Mouse (Mus musculus) WW6 (cell line): ENCODE data around the gene Cdk2ap2.
"Not testable (repeated sequence)": the region's sequence is repeated elsewhere in the genome, so short reads cannot be mapped to it uniquely, and the experiment has no call there.

Experiments
- DNase-seq: peaks from one replicate; pipeline ENCODE4 v3.0.0-alpha.2; 2013; ENCODE audit warnings: low read depth, low spot score

Cdk2ap2 gene

DNA sequence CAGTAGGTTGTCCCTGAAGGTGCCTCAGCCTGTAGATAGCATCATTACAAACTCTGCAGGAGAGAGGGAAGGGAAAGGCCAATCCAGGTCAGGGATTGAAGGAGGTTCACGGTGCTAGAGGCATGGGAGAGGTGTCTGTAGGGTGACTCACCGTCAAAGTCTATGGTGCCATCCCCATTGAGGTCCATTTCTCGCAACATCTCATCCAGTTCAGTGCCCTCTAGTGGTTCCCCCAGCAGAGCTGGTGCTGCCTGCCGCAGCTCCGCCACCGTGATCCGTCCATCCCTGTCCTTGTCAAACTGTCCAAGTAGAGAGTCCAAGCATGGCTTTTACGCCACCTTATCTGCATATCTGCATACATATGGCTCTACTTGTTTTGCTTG is 39.0 kb downstream of the Cdk2ap2 start:
- not testable (repeated sequence) for DNase-seq

GRCm38 (mm10) chr19:4136463-4136862 is 39.5 kb downstream of the Cdk2ap2 start:
- DNase-seq, result no peak

DNA sequence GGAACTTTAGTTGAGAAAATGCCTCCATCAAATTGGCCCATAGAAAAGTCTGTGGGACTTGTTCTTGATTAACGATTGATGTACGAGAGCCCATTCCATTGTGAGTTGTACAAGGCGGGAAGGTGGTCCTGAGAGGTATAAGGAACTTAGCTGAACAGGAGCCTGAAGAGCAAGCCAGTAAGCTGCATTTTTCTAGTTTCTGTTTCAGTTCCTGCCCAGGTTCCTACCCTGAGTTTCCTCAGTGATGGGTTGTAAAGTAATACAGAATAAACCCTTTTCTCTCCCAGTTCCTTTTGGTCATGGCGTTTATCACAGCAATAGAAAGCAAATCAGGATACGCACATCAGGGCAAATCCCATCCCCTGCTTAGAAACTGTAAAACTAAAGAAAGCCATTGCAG is 40.9 kb downstream of the Cdk2ap2 start:
- DNase-seq, result no peak

- DNase-seq, result no peak
These were observed 42.5 kb downstream of the Cdk2ap2 start, which contains the start of gene Gpr152 for GRCm38 (mm10) chr19:4139446-4139845. Gene Gpr152, plus strand, starts transcription at chr19:4139787.

DNA sequence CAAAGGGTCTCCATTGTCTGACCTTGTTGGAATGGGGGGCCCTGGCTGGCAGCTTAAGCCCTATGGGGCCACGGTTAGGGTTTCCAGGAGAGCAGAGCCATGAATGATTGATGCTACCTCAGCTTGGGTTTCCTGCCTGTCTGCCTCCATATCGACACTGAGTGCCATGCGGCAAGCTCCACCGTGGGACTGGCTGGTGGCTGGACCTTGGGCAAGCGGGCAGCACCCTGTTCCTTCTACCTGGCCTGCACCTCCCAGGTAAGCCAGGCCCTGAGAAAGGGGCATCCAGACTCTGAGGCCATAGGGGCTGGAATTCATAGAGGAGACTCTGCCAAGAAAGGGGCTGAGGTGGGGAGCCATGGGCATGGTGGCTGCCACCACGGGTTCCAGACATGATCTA is 43.2 kb downstream of the Cdk2ap2 start:
- no peak for DNase-seq

- DNase-seq, result no peak
These were observed 45.6 kb downstream of the Cdk2ap2 start for GRCm38 (mm10) chr19:4142416-4143173.

DNA sequence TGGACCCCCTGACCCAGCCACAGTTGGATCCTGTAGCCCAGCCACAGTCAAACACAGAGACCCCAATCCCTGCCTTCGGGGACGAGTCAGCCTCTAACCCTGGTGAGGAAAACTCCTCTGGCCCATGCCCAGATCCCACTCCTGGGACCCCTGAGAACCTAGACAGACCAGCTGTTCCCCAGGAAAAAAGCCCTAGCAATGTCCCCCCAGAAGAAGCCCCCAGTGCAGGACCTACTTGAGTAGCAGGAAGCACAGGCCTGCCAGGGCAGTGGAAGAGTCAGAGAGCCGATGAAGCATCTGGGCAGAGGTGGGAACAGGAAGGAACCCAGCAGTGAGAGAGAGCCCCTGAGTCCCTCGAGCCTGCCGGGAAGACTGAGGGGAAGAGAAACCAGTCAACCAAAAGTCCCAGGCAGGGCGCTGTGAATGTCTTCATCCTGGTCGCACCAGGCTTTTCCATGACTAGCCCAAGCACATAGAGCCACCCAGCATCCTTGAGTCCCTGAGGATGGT is 46.8 kb downstream of the Cdk2ap2 start, which contains the start of gene Cabp4:
Gene Cabp4, minus strand, starts transcription at position 275 of the 510 bp plus-strand sequence.
- no peak for DNase-seq

DNA sequence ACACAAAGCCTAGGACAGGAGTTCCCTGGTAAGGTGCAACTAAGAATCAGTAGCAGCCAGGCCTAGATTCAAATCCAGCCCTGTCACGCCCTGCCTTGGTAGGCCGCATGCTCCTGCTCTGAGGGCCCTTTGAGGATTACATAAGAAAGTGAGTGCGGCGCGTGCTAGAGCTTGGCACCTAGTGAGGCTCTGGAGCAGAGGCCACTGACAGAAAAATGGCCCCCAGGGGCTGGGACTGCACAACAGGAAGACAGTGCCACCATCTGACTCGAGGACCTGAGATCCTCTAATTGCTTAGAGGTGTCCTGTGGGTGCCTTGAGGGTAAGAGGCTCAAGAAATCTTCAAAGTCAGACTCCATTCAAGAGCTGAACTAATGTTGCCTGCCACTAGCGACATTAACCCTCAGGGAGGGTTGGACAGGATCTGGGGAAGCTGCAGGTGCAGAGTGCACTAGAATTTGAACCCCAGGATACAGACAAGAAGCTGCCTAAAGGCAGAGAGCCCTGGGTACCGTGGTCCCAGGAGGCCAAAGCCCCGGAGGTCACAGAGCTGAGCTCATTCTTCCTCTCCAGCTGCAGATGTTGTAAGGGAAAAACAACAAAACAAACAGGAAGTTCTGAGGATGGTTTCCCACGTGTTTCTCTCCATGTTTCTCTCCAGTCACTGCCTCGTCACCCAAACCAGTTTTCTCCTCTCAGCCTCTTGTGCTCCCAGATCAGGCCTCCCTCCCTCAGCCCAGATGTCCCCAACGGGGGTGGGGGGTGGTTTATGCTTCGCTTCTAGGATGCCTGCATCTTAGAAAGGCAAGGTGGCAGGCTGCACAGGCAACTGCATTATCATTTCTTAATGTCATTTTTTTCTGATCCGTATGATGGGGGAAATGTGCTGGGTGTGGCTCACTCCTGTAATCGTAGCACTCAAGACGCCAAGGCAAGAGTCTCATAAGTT is 47.8 kb downstream of the Cdk2ap2 start:
- DNase-seq, result no peak

DNA sequence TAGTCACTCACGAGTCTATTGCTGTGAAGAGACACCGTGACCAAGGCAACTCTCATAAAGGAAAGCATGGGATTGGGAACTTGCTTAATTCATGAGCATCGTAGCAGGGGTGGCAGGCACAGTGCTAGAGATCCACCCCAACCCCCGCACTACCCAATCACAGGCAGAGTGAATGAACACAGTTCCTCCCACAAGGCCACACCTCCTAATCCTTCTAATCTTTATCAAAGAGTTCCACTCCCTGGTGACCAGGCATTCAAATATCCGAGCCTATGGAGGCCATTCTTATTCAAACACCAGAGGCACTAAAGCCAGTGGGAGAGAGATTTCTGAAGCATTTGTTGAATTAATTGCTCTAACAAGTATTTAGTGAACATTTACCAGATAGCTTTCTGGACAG is 49.0 kb downstream of the Cdk2ap2 start:
- DNase-seq, result no peak

DNA sequence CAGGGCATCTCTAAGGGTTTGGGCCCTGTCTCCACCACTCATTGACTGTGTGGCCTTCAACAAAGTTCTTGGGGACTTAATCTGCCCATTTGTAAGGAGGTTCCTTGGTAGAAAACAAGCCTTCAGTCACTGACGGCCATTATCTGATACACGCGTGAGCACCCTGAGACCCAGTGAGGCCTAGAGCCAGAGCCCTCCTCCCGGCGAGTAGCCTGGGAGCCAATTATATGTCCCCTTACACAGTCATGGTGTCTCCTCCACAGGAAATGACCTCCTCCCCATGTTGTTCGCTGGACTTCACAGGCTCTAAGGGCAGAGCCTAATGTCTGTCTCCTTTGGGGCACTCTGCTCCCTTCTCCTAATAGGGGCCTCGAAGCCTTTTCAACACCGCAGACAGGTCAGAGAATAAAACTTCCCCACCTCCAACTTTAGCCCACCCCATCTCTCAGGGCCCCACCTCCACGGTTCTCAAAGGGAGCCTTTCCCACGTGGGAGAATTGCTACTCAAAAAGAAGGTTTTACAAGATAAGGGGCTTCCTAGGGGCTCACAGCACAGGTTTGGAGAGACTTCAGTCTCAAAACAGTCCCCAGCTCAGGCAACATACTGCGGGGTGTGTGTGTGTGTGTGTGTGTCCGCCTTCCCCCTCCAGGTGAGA is 49.5 kb downstream of the Cdk2ap2 start:
- DNase-seq, result no peak

GRCm38 (mm10) chr19:4147022-4147405 is 50.0 kb downstream of the Cdk2ap2 start:
- DNase-seq, result no peak

- no peak for DNase-seq
These were observed 51.0 kb downstream of the Cdk2ap2 start for GRCm38 (mm10) chr19:4147782-4148490.

GRCm38 (mm10) chr19:4148491-4148806 is 51.5 kb downstream of the Cdk2ap2 start, which contains the start of gene Coro1b:
Gene Coro1b, plus strand, starts transcription at chr19:4148619.
- peak; percentile 75 for DNase-seq
